Mouse (Mus musculus) neural tube, embryonic 13.5 days (tissue): ENCODE data around the gene Resf1. TPM values are rescaled to one million over a fixed set of nuclear protein-coding genes. Genes with fewer than 3 reads are reported as not detected.
"Not testable (repeated sequence)": the region's sequence is repeated elsewhere in the genome, so short reads cannot be mapped to it uniquely, and the experiment has no call there.

ENCODE experiments used
- ATAC-seq: fragments of 200-750 bp; cut with Nextera tagmentation; 2 replicates; pipeline ENCODE4 v1.8.0; 2017; ENCODE audit warnings: low read depth, mild to moderate bottlenecking, moderate TSS enrichment, moderate library complexity
- H3K27ac ChIP-seq: fragments of 300-500 bp; sonication (generic); replicated peaks from 2 replicates; pipeline ENCODE4 v1.5.1; 2015; ENCODE audit warnings: moderate library complexity, mild to moderate bottlenecking, inconsistent platforms
- H3K27me3 ChIP-seq: fragments of 300-500 bp; sonication (generic); 2 replicates; pipeline ENCODE4 v1.6.1; 2015; ENCODE audit warnings: mild to moderate bottlenecking, inconsistent platforms
- H3K36me3 ChIP-seq: fragments of 300-500 bp; sonication (generic); 2 replicates; pipeline ENCODE4 v1.6.1; 2015; ENCODE audit warnings: mild to moderate bottlenecking, inconsistent platforms
- H3K4me1 ChIP-seq: fragments of 300-500 bp; sonication (generic); replicated peaks from 2 replicates; pipeline ENCODE4 v1.6.1; 2015; ENCODE audit warnings: inconsistent platforms
- H3K4me2 ChIP-seq: fragments of 300-500 bp; sonication (generic); 2 replicates; pipeline ENCODE4 v1.6.1; 2015; ENCODE audit warnings: inconsistent platforms, mild to moderate bottlenecking, moderate library complexity
- H3K4me3 ChIP-seq: fragments of 300-500 bp; sonication (generic); 2 replicates; pipeline ENCODE4 v1.5.1; 2015; ENCODE audit warnings: mild to moderate bottlenecking, inconsistent platforms
- H3K9ac ChIP-seq: fragments of 300-500 bp; sonication (generic); 2 replicates; pipeline ENCODE4 v1.6.1; 2015; ENCODE audit warnings: moderate library complexity, mild to moderate bottlenecking, inconsistent platforms
- H3K9me3 ChIP-seq: fragments of 300-500 bp; sonication (generic); 2 replicates; pipeline ENCODE4 v1.6.1; 2016; ENCODE audit warnings: inconsistent platforms
- WGBS: fragments of 180-500 bp; shearing (Covaris S2); methylation state at CpG from one replicate; pipeline ENCODE4 v1.1.7; 2015; 5-methylcytosine and 5-hydroxymethylcytosine counted together
- polyA plus RNA-seq: library from polyadenylated mRNA; unstranded; fragments of >200 nt; fragmentation: Nextera tagmentation; extraction: Ambion mirVana; gene quantifications from 2 replicates; pipeline ENCODE4 v1.2.1, GENCODE M21; 2015

Gene Resf1
- polyA plus RNA-seq, 1 experiment from 2014 or later, result 31.5 TPM

- Histone ChIP-seq H3K27ac (no peak overlapping the region), H3K4me2 (no peak overlapping the region), H3K4me3 (no peak overlapping the region), H3K9ac (no peak overlapping the region), H3K27me3 (no peaks in the 10 kb centered on the region), H3K9me3 (0 out of 2 replicates have a peak, but pooled peaks cover 3% of the 10 kb centered on the region), H3K36me3 (no peaks in the 10 kb centered on the region), H3K4me1 (no peaks in the 10 kb centered on the region)
- 52% methylated on average over 4 of the region's 4 CpGs for WGBS
- no peak for ATAC-seq
Measured at GRCm38 (mm10) chr6:149354826-149355495, 45.7 kb downstream of the Resf1 start.

- H3K9ac ChIP-seq, H3K27ac ChIP-seq, H3K4me3 ChIP-seq, H3K27me3 ChIP-seq, H3K9me3 ChIP-seq, H3K4me1 ChIP-seq, H3K4me2 ChIP-seq, H3K36me3 ChIP-seq, ATAC-seq: not testable (repeated sequence)
- WGBS, result 84% methylated on average over 4 of the region's 4 CpGs
Measured at GRCm38 (mm10) chr6:149355799-149356198, 46.6 kb downstream of the Resf1 start.

GRCm38 (mm10) chr6:149357155-149357554, 47.9 kb downstream of the Resf1 start:
- no peak overlapping the region for H3K4me2 ChIP-seq

GRCm38 (mm10) chr6:149362533-149362932, 53.3 kb downstream of the Resf1 start:
- 96% methylated on average over 20 of the region's 20 CpGs for WGBS
- H3K36me3 ChIP-seq, H3K9me3 ChIP-seq, H3K9ac ChIP-seq, H3K27me3 ChIP-seq, H3K4me2 ChIP-seq, H3K4me1 ChIP-seq, H3K4me3 ChIP-seq, ATAC-seq, H3K27ac ChIP-seq: not testable (repeated sequence)

More at GRCm38 (mm10) chr6:149357155-149357554, 47.9 kb downstream of the Resf1 start:
- Histone ChIP-seq H3K27me3 (no peaks in the 10 kb centered on the region), H3K4me1 (no peaks in the 10 kb centered on the region), H3K9ac (no peak overlapping the region), H3K36me3 (no peaks in the 10 kb centered on the region), H3K4me3 (no peak overlapping the region), H3K9me3 (no peaks in the 10 kb centered on the region), H3K27ac (no peak overlapping the region)
- no peak for ATAC-seq

- H3K27me3 ChIP-seq, H3K27ac ChIP-seq, H3K4me2 ChIP-seq, H3K4me1 ChIP-seq, H3K4me3 ChIP-seq, H3K9ac ChIP-seq, ATAC-seq, H3K9me3 ChIP-seq, H3K36me3 ChIP-seq: not testable (repeated sequence)
- 86% methylated on average over 2 of the region's 2 CpGs for WGBS
Measured at GRCm38 (mm10) chr6:149365975-149366374, 56.8 kb downstream of the Resf1 start.

- 92% methylated on average over 2 of the region's 2 CpGs for WGBS
- H3K9me3 ChIP-seq, result no peaks in the 10 kb centered on the region
Measured at GRCm38 (mm10) chr6:149366403-149366802, 57.2 kb downstream of the Resf1 start.

GRCm38 (mm10) chr6:149374986-149375457, 65.8 kb downstream of the Resf1 start:
- Histone ChIP-seq H3K4me1 (no peaks in the 10 kb centered on the region), H3K36me3 (no peaks in the 10 kb centered on the region), H3K9ac (no peak overlapping the region), H3K4me2 (no peak overlapping the region), H3K27ac (no peak overlapping the region), H3K27me3 (no peaks in the 10 kb centered on the region), H3K9me3 (no peaks in the 10 kb centered on the region), H3K4me3 (no peak overlapping the region)
- WGBS, result 70% methylated on average over 2 of the region's 2 CpGs
- no peak for ATAC-seq

More at GRCm38 (mm10) chr6:149366403-149366802, 57.2 kb downstream of the Resf1 start:
- Histone ChIP-seq H3K9ac (no peak overlapping the region), H3K4me2 (no peak overlapping the region), H3K27me3 (no peaks in the 10 kb centered on the region), H3K36me3 (no peaks in the 10 kb centered on the region), H3K4me1 (no peaks in the 10 kb centered on the region), H3K27ac (no peak overlapping the region), H3K4me3 (no peak overlapping the region)
- no peak for ATAC-seq

- Histone ChIP-seq H3K27ac (no peak overlapping the region), H3K4me2 (no peak overlapping the region), H3K9ac (no peak overlapping the region), H3K4me3 (no peak overlapping the region), H3K4me1 (no peaks in the 10 kb centered on the region), H3K36me3 (no peaks in the 10 kb centered on the region), H3K9me3 (no peaks in the 10 kb centered on the region), H3K27me3 (no peaks in the 10 kb centered on the region)
- 83% methylated on average over 2 of the region's 2 CpGs for WGBS
- no peak for ATAC-seq
Measured at GRCm38 (mm10) chr6:149383531-149383930, 74.3 kb downstream of the Resf1 start.

Other genes starting within 250 kb of the Resf1 start
- 14.3 and 14.7 TPM in 2 replicates for gene Dennd5b, start 207.7 kb upstream of the Resf1 start, polyA plus RNA-seq
- gene Gm10203, start 179.2 kb upstream of the Resf1 start, polyA plus RNA-seq, result not detected in 2 replicates
- gene Etfbkmt, start 169.6 kb upstream of the Resf1 start, polyA plus RNA-seq, result 6.4 and 6.6 TPM in 2 replicates
- gene Amn1, start 120.7 kb upstream of the Resf1 start, polyA plus RNA-seq, result 114 and 120 TPM in 2 replicates
- 36.4 and 37.6 TPM in 2 replicates for gene Bicd1, start 99.5 kb downstream of the Resf1 start, polyA plus RNA-seq